Mouse (Mus musculus) mesoderm, embryonic 11.5 days (tissue): ENCODE data around the gene Ppp1r14c.
A peak's percentile ranks its signal among the peaks of the same experiment; 100 is the strongest.

Experiments used
- DNase-seq: peaks from one replicate; pipeline ENCODE4 v3.0.0-alpha.2; 2012; ENCODE audit warnings: low read depth, low spot score

The Ppp1r14c gene

DNA sequence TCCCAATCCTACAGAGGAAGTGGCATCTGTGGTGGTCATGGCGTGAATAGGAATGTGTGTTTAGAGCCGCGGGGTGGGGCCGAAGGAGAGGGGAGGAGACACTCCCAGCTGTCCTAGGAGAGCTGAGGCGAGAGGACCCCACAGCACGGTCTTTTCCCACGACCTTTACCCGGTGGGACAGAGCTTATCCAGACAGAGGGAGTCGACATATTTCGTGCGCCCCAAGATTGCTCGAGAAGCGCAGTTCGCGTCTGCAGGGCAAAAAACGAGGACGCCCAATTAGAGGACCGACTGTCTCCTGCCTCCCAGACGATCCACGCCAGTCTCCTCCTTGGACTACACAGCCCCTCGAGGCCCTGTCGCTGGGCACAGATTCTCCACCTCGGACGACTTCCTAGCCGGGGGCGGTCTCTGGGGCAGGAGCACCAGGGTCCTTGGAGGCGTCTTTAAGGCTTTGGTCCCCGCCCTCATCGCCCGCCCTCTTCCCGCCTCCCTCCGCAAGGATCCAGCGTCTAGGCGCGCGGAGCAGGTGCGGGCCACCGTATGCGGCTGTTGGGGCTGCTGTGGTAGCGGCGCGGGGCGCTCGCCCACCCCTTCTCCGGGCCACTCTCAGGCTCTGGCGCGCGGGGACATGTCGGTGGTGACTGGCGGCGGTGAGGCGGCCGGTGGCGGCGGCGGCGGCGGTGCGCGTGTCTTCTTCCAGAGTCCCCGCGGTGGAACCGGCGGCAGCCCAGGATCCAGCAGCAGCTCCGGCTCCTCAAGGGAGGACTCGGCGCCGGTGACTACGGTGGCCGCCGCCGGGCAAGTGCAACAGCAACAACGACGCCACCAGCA, at the start of gene Ppp1r14c:
Ppp1r14c (plus strand) TSS at position 22 of the 834 bp plus-strand sequence.
- peak; percentile 52 for DNase-seq

- DNase-seq: no peak
Measured at GRCm38 (mm10) chr10:3321406-3321805, 44.5 kb upstream of the Ppp1r14c start.

DNA sequence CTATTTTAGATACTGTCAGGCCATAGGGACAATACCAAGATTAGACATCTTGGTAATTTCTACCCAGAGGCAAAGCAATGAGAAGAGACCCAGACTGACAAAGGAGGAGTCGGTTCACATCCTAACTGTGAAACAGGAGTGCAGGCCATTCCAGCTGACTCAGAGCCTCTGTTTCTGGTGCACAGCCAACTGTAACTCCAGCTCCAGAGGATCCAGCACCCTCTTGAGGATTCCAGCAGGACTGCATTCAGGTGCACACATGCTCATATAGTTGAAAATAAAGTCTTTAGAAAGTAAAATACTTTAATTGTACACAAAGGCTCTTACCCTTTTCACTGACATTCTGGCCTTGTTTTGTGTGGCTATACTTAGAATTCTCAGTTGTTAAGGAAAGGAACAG, 40.4 kb upstream of the Ppp1r14c start:
- DNase-seq: no peak

DNA sequence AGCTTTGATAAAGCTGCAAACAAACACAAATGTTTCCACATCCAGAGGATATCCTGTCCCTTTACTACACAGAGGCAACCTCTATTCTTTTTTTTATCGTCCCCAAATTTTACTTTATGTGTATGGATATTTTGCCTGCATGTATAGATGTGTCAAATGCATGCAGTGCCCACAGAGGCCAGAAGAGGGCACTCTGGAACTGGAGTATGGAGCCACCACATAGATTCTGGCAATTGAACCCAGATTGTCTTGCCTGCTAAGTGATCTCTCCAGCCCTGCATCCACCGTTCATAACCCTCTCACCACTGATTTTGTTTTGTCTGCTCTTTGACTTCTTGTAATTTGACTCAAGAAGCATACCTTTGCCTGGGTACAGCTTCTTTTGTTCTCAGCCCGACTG, 33.0 kb upstream of the Ppp1r14c start:
- DNase-seq: peak; percentile 78

- DNase-seq: no peak
Measured at GRCm38 (mm10) chr10:3334570-3334969, 31.3 kb upstream of the Ppp1r14c start.

DNA sequence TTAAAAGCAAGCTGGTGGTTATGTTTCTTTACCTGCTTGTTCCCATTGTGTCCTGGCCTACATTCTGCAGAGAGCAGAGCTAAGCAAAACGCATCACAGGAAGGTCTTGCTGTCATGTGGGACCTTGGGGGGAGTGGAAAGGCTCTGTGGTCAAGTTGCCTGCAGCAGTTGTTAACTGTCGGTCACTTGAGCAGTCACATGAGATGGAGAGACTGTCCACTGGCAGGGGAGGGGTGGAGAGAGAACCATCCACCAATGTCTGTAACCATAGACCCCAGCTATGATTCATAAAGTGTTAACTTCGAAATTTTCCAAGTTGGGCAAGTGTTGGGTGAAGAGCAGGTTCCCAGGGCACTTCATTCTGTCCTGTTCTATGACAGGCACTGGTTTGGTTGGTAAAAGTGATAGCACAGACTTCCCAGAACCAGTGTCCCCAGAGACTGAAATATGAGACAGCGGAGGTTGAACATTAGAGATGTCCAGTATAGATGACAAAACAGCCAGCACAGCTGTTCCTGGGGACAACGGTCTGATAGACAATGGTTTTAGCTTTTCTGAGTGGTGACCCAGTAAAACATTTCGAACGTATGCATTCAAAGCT, 29.0 kb upstream of the Ppp1r14c start:
- peak; percentile 21 for DNase-seq

GRCm38 (mm10) chr10:3337330-3337901, 28.4 kb upstream of the Ppp1r14c start:
- DNase-seq: no peak

DNA sequence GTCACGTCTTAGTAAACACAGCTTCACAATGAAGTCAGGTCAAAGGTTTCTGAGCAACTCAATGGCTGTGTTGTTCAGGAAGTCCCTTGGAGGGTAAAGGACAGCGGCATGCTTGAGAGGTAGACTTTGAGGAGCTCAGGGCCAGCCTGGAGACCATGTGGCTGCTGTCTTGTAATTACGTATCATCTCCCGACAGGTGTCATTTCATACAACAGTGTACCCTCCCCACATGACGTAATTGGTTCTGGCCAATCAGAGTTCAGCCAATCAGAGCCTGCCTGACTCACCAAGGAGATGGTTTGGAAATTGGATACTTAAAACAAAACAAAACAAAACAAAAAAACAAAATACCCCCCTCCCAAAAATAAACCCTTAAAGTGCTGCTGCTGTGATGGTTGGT, 20.2 kb upstream of the Ppp1r14c start:
- DNase-seq: no peak

- DNase-seq: no peak
Measured at GRCm38 (mm10) chr10:3359531-3359930, 6.3 kb upstream of the Ppp1r14c start.

- DNase-seq: no peak
Measured at GRCm38 (mm10) chr10:3365671-3366035, 204 bp upstream of the Ppp1r14c start.

DNA sequence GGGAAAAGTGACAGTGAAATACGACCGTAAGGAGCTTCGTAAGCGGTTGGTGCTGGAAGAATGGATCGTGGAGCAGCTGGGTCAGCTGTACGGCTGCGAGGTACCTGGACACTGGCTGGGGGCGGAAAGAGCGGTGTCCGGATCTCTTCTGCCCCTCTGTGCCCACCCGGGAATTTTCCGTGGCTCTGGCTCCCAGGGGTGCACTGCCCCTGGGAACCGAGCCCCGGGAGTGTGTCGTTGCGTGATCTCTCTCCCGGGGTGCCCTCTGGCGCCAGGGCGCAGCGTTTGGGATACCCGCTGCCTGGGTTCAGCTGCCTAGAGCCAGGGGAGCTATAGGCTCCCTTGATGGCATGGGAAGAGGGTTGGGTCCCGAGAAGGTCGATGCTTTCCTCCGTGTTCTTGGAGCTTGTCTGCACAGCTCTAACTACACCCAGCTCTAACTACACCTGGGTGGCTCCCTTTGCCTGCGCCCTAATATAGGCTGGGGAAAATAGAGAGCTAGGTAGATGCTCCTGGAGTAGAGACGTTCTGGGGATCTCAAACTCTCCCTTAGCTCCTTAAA, 1.1 kb downstream of the Ppp1r14c start:
- DNase-seq: peak; percentile 43

- no peak for DNase-seq
Measured at GRCm38 (mm10) chr10:3367440-3367839, 1.6 kb downstream of the Ppp1r14c start.

DNA sequence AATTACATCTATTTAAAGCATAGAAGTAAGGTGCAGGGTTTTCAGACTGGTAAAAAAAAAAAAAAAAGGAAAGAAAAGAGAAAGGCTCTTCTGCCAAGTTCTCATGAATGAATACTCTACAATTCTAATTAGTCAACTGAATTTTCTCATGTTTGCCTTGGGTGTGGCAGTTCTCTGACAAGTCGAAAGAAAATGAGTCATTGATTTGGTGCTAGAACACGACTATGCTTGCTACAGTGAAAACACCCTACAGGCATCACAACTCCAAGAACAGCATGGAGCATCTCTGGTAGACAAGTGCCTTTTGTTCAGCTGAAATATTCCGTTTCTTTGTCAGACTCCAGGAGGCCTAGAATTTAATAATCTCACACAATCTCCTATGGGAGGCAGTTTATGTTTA, 17.3 kb downstream of the Ppp1r14c start:
- DNase-seq: no peak

DNA sequence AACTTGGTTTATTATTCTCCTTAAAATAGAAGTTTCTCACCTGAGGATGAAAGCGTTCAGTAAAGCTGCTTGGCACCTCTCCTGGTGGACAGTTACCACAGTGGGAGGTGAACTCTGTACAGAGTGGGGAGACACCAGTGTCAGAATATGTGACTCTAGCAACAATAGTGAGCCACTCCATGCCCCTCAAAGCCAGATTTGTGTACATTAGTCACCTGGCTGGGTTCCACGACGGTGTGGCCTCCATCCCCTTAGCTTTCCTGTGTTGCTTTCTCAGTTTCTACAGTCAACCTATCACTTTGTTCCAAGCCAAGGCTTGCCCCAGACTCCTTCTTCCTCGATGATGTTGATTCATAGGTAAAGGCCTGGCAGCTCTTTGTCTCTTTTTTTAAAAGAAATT, 26.4 kb downstream of the Ppp1r14c start:
- DNase-seq: no peak

GRCm38 (mm10) chr10:3393548-3393947, 27.7 kb downstream of the Ppp1r14c start:
- DNase-seq: no peak

DNA sequence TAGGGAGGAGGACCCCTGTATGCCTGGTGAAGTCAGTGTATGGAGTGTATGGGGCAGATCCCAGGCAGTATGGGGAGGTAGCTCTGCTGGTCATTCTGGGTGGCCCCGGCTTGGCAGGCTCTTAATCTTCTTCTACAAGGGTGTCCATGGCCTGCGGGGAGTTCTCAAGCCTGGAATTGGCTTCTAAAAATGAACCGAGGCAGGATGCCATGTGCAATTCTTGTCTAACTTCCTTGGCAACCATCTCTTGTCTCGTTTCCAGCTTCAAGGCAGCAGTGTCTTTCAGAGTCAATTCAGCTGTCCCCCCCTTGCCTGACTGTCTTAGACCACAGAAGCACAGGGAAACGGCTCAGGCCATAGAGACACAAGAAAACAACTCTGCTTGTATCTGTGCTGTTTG, 28.3 kb downstream of the Ppp1r14c start:
- DNase-seq: no peak

DNA sequence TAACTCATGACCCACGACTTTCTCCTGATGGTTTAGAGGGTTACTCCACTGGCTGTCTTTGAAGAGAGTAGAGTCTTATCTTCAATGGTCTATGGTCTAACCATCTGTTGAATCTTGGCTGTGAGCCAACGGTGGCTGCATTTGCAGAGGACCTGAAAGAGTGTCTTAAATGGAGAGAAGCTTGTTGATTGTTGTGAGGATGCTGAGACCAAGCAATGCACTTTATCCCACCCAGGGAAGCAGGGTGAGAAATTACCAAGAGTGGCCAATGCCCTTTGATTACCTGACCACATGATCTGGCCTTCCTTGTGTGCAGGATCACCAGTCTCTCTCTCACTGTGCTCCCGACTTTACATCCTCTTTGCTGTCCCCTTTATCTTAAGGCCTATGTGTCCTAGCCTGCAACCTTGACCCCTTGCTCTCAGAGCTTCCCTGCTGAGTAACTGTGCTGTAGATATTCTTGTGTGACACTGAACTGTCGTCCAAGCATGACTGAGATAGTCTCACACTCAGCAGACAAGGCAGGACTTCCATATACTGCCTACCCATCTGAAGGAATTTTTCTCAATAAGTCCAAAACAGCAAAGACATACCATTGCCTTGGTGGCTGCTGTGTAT, 28.9 kb downstream of the Ppp1r14c start:
- DNase-seq: no peak

DNA sequence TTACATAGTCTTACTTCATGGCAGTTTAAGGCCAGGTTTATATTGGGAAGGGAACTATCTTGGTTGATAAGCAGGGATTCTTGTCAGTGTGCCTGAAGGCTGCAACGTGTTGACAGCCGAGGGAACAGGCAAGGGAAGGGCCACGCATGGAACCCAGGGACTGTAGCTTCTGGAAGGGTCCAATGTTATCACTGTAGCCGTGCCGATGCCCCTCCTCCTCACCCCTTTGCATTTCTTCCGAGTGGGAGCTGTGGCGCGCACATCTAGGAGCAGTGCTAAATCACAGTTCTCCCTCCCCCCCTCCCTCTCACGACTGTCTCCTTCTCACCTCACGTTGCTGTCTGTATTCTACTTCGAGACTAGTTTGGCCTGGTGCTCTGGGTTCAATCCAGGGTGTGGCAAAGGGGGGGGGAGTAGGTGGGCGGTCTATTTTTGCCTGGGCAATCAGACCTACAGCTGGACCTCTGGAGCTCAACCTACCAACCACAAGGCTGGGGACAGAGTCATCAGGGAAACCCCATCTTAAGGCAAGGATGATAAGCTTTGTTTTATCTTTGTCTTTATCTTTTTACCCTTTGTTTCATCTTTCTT, 29.6 kb downstream of the Ppp1r14c start:
- no peak for DNase-seq

DNA sequence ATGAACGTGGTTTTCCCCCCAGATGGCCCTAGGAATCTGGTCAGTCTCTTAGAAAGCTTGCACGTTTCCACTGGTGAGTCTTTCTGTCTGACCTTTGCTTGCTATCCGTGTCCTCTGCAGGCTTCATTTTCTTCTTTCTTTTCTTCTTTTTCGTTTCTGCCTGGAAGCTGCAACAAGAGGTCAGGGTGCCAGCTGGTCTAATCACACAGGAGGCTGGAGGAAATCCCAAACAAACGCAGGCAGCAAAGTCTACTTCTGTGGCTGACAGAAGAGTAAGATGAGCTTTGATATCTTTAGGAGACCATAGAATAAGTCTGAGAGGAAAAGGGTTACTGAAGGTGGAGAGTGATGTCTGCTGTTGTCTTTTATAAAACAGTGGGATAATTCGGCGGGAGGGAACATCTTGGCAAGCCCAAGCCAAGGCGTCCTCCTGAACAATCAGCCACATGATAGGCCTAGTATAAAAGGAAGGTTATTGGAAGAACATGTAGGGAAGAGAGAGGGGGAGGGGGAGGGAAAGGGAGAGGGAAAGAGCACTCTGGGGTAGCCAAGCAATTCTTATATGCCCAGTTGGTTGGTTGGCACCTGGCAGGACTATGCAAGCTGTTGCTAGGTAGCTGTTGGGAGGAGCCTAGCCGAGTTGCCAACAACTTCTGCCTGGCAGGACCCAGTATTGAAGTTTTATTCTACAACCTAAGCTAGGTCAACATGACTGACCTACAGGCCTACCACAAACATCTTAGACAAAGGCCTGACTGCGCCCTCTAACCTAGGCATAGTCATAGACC, 30.3 kb downstream of the Ppp1r14c start:
- no peak for DNase-seq

DNA sequence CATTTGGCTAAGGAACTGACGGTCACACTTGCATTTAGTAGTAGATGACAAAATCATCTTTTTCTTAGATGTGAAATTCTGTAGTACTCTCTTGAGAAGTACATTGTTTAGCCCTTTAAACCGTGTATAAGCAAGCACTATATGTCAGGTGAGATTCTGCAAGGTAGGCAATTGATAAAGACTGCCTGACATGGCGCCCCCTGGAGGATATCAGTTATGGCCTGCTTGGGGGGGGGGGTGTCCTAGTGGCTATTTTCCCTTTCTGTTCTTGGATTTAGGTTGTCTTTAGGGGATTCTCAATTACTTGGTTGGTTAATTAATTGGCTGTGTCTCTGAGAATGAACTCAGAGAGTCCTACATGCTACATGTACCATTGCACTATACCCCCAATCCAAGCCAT, 31.5 kb downstream of the Ppp1r14c start:
- no peak for DNase-seq

DNA sequence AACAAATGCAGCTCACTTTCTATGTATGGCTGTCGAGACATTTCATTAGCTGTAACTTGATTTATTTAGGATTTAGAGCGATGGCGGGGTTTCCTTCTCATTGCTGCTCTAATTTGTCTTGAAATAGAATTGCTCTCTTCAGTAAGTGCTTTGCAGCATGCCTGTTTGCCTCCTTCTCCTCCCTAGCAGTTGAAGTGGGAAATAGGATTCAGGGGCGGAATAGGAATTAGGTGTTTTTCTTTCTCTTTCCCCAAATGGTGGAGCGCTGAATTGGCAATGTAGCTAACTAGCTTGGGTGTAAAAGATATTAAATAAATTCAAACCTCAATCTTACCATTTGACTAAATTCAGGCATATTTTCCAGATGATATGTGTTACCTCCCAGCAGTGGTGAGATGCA, 32.2 kb downstream of the Ppp1r14c start:
- no peak for DNase-seq
